Mouse (Mus musculus): Measurements from ENCODE around the gene Neurl4.

DNA sequence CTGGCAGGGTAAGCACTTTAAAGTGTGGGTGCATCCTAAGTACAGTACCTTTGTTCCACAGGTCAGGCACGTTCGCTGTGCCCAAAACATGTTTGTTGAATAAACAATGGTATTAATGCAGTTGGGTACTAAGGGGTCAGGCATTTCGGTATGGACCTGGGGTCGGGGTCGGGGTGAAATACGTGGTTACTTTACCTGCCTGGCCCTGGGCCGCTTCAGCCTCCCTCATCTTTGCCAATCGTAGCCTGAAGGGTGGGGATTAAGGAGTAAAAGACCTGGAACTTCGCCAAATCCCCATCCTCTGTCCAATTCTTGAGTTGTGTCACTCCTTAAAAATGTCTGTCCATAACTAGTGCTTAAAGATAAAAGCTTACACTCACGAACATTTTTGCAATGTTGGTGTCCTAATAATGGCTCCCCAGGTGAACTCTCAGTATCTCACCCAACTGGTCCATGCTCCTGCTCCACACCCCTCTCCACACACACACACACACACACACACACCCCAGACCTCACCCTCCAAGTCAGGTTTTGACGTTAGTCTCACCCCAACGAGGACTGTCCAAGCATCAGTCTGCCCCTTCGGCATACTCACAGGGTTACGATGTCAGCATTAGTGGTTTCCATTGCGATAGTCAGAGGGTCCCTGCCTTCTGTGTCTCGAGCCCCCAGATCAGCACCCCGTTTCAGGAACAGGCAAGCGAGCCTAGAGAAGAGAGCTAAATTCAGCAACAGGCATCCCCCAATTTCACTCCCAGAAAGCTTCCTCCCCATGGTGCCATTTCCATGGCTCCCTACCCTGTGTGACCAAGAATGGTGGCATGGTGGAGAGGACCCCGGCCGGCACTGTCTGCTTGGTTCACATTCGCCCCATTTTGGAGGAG lies 18.8 kb upstream of the Neurl4 start:
- TF ChIP-seq USF1 (IDR thresholded peaks at IDR 0.05; ENCODE audit: low read depth) (no peak), MYOG (IDR thresholded peaks at IDR 0.05; ENCODE audit: control insufficient read depth in 1 of 3, insufficient read depth in 1 of 3, insufficient read length in 2 of 3, low read depth in 2 of 3) (no peak), POLR2A (IDR thresholded peaks at IDR 0.05; ENCODE audit: insufficient read length, low read depth) (no peak), MAX (IDR thresholded peaks at IDR 0.05; ENCODE audit: low read depth) (no peak)

Measured in myocyte (in vitro differentiated cells).